Mouse (Mus musculus): ENCODE measurements at regions not wholly inside any gene's neighbourhood (a gene's known extent, or its start where the extent isn't known, plus 50 kb on each side); places are given as distances from the start of the nearest gene placed in this dataset.

GRCm38 (mm10) chr7:136547837-136548236 is 346.6 kb upstream of the Mgmt start:
- no peak overlapping the region for H3K4me3 ChIP-seq
- no peak overlapping the region for H3K27ac ChIP-seq (replicated peaks)
- DNase-seq (ENCODE audit: low spot score) = no peak
- no peaks in the 10 kb centered on the region for H3K9me3 ChIP-seq
- H3K36me3 ChIP-seq (replicated peaks) = no peaks in the 10 kb centered on the region
- peaks cover 16% of the 10 kb centered on the region for H3K4me1 ChIP-seq
- peaks cover 40% of the 10 kb centered on the region; the same call in 1 of the 2 replicates for H3K27me3 ChIP-seq (replicated peaks; ENCODE audit: low read depth, poor library complexity, severe bottlenecking)
- 74% methylated on average over 3 of the region's 3 CpGs for whole genome bisulfite sequencing

GRCm38 (mm10) chr7:136556436-136556835 is 338.0 kb upstream of the Mgmt start:
- H3K27ac ChIP-seq (replicated peaks) = no peak overlapping the region
- no peaks in the 10 kb centered on the region for H3K36me3 ChIP-seq (replicated peaks)
- H3K27me3 ChIP-seq (replicated peaks; ENCODE audit: low read depth, poor library complexity, severe bottlenecking) = peaks cover 7% of the 10 kb centered on the region
- H3K4me3 ChIP-seq = no peak overlapping the region
- WGBS = 74% methylated on average over 4 of the region's 4 CpGs
- H3K9me3 ChIP-seq = no peaks in the 10 kb centered on the region
- no peaks in the 10 kb centered on the region for H3K4me1 ChIP-seq
- no peak for DNase-seq (ENCODE audit: low spot score)

GRCm38 (mm10) chr7:136559536-136559935 is 334.9 kb upstream of the Mgmt start:
- Histone ChIP-seq H3K27ac (replicated peaks) (no peak overlapping the region), H3K4me1 (no peaks in the 10 kb centered on the region), H3K27me3 (replicated peaks; ENCODE audit: low read depth, poor library complexity, severe bottlenecking) (peaks cover 10% of the 10 kb centered on the region), H3K4me3 (no peak overlapping the region), H3K9me3 (no peaks in the 10 kb centered on the region), H3K36me3 (replicated peaks) (no peaks in the 10 kb centered on the region)
- DNase-seq (ENCODE audit: low spot score) = no peak
- 80% methylated on average over 6 of the region's 6 CpGs for WGBS

- Histone ChIP-seq H3K9me3 (no peaks in the 10 kb centered on the region), H3K27ac (replicated peaks) (no peak overlapping the region), H3K36me3 (replicated peaks) (no peaks in the 10 kb centered on the region), H3K27me3 (replicated peaks; ENCODE audit: low read depth, poor library complexity, severe bottlenecking) (peaks cover 26% of the 10 kb centered on the region), H3K4me3 (no peak overlapping the region), H3K4me1 (no peaks in the 10 kb centered on the region)
- DNase-seq (ENCODE audit: low spot score) = no peak
- 63% methylated on average over 7 of the region's 7 CpGs for WGBS
Measured at GRCm38 (mm10) chr7:136570911-136571310, 323.5 kb upstream of the Mgmt start.

- Histone ChIP-seq H3K9me3 (no peaks in the 10 kb centered on the region), H3K36me3 (replicated peaks) (no peaks in the 10 kb centered on the region), H3K27ac (replicated peaks) (no peak overlapping the region), H3K4me1 (peaks cover 16% of the 10 kb centered on the region), H3K4me3 (no peak overlapping the region), H3K27me3 (replicated peaks; ENCODE audit: low read depth, poor library complexity, severe bottlenecking) (peaks cover 37% of the 10 kb centered on the region)
- WGBS = 66% methylated on average over 12 of the region's 12 CpGs
- DNase-seq (ENCODE audit: low spot score) = no peak
Measured at GRCm38 (mm10) chr7:136581896-136582295, 312.5 kb upstream of the Mgmt start.

GRCm38 (mm10) chr7:136584361-136584760 is 310.1 kb upstream of the Mgmt start:
- 80% methylated on average over 17 of the region's 17 CpGs for WGBS
- Histone ChIP-seq H3K9me3 (no peaks in the 10 kb centered on the region), H3K27ac (replicated peaks) (no peak overlapping the region), H3K4me1 (peaks cover 20% of the 10 kb centered on the region), H3K36me3 (replicated peaks) (no peaks in the 10 kb centered on the region), H3K4me3 (no peak overlapping the region), H3K27me3 (replicated peaks; ENCODE audit: low read depth, poor library complexity, severe bottlenecking) (peaks cover 37% of the 10 kb centered on the region)
- no peak for DNase-seq (ENCODE audit: low spot score)

- Histone ChIP-seq H3K4me1 (peaks cover 9% of the 10 kb centered on the region), H3K27me3 (replicated peaks; ENCODE audit: low read depth, poor library complexity, severe bottlenecking) (peaks cover 25% of the 10 kb centered on the region), H3K36me3 (replicated peaks) (no peaks in the 10 kb centered on the region), H3K9me3 (no peaks in the 10 kb centered on the region), H3K27ac (replicated peaks) (no peak overlapping the region), H3K4me3 (no peak overlapping the region)
- 87% methylated on average over 6 of the region's 6 CpGs for WGBS
- DNase-seq (ENCODE audit: low spot score) = no peak
Measured at GRCm38 (mm10) chr7:136588491-136588890, 305.9 kb upstream of the Mgmt start.

GRCm38 (mm10) chr7:136590947-136591346 is 303.5 kb upstream of the Mgmt start:
- Histone ChIP-seq H3K4me1 (0 out of 2 replicates have a peak, but pooled peaks cover 3% of the 10 kb centered on the region), H3K36me3 (replicated peaks) (no peaks in the 10 kb centered on the region), H3K4me3 (no peak overlapping the region), H3K9me3 (no peaks in the 10 kb centered on the region), H3K27me3 (replicated peaks; ENCODE audit: low read depth, poor library complexity, severe bottlenecking) (0 out of 2 replicates have a peak, but pooled peaks cover 8% of the 10 kb centered on the region), H3K27ac (replicated peaks) (no peak overlapping the region)
- no peak for DNase-seq (ENCODE audit: low spot score)

- H3K36me3 ChIP-seq (replicated peaks) = no peaks in the 10 kb centered on the region
- H3K27me3 ChIP-seq (replicated peaks; ENCODE audit: low read depth, poor library complexity, severe bottlenecking) = no peaks in the 10 kb centered on the region
- 88% methylated on average over 7 of the region's 7 CpGs for WGBS
- no peak for DNase-seq (ENCODE audit: low spot score)
- no peaks in the 10 kb centered on the region for H3K9me3 ChIP-seq
- no peak overlapping the region for H3K4me3 ChIP-seq
- no peak overlapping the region for H3K27ac ChIP-seq (replicated peaks)
- H3K4me1 ChIP-seq = no peaks in the 10 kb centered on the region
Measured at GRCm38 (mm10) chr7:136607278-136608120, 286.9 kb upstream of the Mgmt start.

GRCm38 (mm10) chr7:136613496-136613895 is 280.9 kb upstream of the Mgmt start:
- Histone ChIP-seq H3K4me3 (no peak overlapping the region), H3K27ac (replicated peaks) (no peak overlapping the region), H3K9me3 (no peaks in the 10 kb centered on the region), H3K36me3 (replicated peaks) (no peaks in the 10 kb centered on the region), H3K4me1 (peaks cover 4% of the 10 kb centered on the region), H3K27me3 (replicated peaks; ENCODE audit: low read depth, poor library complexity, severe bottlenecking) (no peaks in the 10 kb centered on the region)
- DNase-seq (ENCODE audit: low spot score) = no peak
- 53% methylated on average over 4 of the region's 4 CpGs for WGBS

- Histone ChIP-seq H3K9me3 (no peaks in the 10 kb centered on the region), H3K4me3 (no peak overlapping the region), H3K27ac (replicated peaks) (no peak overlapping the region), H3K4me1 (no peaks in the 10 kb centered on the region), H3K36me3 (replicated peaks) (no peaks in the 10 kb centered on the region), H3K27me3 (replicated peaks; ENCODE audit: low read depth, poor library complexity, severe bottlenecking) (no peaks in the 10 kb centered on the region)
- WGBS = 42% methylated on average over 4 of the region's 4 CpGs
- no peak for DNase-seq (ENCODE audit: low spot score)
Measured at GRCm38 (mm10) chr7:136624496-136624895, 269.9 kb upstream of the Mgmt start.

- Histone ChIP-seq H3K4me1 (peaks cover 4% of the 10 kb centered on the region), H3K9me3 (no peaks in the 10 kb centered on the region), H3K36me3 (replicated peaks) (no peaks in the 10 kb centered on the region), H3K4me3 (no peak overlapping the region), H3K27me3 (replicated peaks; ENCODE audit: low read depth, poor library complexity, severe bottlenecking) (no peaks in the 10 kb centered on the region), H3K27ac (replicated peaks) (no peak overlapping the region)
- no peak for DNase-seq (ENCODE audit: low spot score)
- 84% methylated on average over 3 of the region's 3 CpGs for WGBS
Measured at GRCm38 (mm10) chr7:136631089-136631488, 263.3 kb upstream of the Mgmt start.

- peak; percentile 68 for DNase-seq (ENCODE audit: low spot score)
- peaks cover 27% of the 10 kb centered on the region for H3K4me1 ChIP-seq
- WGBS = 15% methylated on average over 5 of the region's 5 CpGs
Measured at GRCm38 (mm10) chr7:136640160-136640559, 254.3 kb upstream of the Mgmt start.

More at GRCm38 (mm10) chr7:136640160-136640559, 254.3 kb upstream of the Mgmt start:
- Histone ChIP-seq H3K27ac (replicated peaks) (peak overlapping the region; percentile 48), H3K27me3 (replicated peaks; ENCODE audit: low read depth, poor library complexity, severe bottlenecking) (no peaks in the 10 kb centered on the region), H3K36me3 (replicated peaks) (no peaks in the 10 kb centered on the region), H3K9me3 (no peaks in the 10 kb centered on the region), H3K4me3 (no peak overlapping the region)
